Mouse (Mus musculus): ENCODE measurements around the gene Aprt.
A peak's percentile ranks its signal among the peaks of the same experiment; 100 is the strongest.

Aprt gene

DNA sequence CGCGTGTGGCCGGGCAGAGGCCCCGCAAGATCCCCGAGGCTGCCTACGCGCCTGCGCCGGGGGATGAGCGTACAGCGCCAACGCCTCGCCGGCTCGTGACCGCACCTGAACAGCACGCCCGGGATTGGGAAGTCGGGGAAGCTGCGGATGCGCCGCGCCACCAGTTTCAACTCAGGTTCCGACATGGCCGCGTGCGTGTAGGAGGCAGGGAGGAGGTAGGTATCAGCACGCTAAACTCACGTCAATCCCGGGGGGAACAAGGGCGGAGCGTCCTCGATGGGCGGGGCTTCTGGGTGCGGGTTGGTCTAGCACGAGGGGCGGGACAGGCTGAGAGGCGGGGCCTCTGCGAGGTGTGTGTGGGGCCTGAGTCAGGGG is at the start of gene Aprt:
Aprt (minus strand) TSS at position 262 of the 375 bp plus-strand sequence.
- peak; percentile 97 for DNase-seq

DNA sequence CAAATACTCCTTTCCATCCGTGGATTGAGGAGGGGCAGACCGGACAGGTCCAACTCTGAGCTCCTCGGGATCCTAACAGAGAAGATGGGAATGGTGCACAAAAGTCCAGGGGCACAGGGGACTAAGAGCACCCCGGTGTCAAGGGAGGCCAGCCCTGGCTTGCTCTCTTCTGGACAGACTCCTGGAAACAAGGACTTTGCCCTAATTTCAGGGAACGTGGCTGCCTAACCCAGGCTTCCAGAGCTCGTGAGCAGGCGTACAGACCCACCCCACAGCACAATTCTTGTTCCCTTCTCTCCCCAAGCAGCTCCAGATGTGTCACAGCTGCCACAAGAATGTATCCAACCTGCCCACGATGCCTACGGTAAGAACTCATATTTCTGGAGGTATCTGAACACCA is 49.1 kb upstream of the Aprt start:
- DNase-seq = no peak

DNA sequence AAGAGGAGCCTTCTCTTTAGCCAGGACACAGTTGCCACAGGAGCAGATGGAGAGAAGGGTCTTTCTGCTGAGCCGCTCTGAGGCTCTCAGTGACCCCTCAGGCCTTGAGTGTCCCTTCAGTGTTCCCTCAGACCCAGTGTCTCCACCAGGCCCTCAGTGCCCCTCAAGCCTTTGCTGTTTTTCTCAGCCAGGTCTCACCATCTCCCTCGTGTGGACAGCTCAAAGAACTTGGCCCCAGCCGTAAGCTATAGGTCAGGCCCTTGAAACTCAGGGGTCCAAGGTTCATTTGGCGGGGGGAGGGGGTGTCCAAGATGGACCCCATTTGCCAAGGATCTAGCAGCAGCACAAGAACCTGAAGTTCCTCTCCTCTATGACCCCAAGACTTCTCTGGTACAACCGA is 47.9 kb upstream of the Aprt start:
- no peak for DNase-seq

DNA sequence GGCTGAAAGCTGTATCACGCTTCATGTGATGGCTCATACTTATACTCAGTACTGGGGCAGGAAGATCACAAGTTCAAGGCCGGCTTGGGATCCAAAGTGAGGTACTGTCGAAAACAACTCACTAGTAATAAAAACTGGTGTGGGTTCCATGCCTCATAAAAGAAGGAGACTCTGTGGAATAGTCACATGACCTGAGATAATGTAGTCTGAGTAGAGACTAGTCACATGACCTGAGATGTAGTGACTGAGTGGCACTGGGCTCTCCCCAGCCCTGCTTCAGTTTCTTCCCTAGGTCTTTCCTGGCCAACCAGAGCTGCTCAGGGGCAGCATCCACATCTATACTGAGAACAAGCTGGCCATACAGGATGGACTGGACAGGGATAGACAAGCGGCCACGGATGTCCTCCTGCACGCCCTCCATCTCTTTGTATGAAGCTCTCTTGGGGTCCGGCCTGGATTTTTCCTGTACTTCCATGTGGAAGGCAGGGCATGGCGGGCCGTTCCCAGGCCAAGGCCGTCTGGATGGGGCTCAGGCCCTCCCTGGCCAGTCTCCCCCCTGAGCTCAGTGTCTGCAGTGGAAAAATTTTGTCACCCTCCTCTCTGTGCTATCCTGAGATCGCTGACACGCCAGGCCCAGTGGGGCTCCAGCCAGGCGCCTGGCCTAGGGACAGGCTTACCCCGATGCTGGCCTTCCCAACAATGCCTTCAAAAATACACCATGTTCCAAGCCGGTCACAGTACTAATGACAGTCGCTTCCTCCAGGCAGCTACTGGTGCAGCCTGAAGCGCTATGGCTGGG is 47.3 kb upstream of the Aprt start:
- DNase-seq = peak; percentile 38

DNA sequence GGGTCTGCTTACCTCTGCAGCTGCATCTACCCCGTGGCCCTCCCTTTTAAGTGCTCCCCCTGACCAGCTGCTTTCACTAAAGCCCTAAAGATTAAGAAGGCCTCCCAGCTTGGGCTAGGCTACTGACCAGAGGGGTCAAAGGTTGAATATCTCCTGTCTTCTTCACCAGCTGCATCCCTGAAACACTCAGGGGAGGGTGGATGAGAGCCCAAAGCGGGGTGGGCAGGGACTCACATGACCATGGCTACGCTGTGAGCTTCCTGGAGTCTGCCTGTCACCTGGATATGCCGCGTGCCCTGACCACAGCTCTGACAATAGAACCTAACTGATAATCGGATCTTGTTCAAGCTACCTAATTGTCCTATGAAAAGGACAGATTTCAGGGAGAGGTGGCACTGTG is 46.0 kb upstream of the Aprt start, which contains the start of gene Pabpn1l:
Pabpn1l (minus strand) TSS at position 13 of the 400 bp plus-strand sequence.
- no peak for DNase-seq

DNA sequence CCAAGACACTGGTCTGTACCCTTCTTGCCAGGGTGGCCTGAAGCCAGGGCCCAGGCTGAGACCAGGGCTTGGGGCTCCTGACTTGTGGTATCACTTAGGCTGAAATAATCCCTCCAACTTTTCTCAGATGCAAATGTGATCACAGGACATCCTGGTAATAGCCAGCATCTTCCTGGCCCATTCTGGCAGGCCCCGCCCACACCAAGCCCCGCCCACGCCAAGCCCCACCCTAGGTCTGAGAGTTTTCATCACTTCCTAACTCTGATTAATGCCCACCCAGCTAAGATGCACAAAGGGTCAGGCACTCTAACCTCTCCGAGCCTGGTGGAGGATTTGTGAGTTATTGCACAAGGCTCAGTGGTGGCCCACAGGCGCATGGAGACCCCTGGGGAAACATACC is 43.7 kb upstream of the Aprt start:
- DNase-seq = no peak

DNA sequence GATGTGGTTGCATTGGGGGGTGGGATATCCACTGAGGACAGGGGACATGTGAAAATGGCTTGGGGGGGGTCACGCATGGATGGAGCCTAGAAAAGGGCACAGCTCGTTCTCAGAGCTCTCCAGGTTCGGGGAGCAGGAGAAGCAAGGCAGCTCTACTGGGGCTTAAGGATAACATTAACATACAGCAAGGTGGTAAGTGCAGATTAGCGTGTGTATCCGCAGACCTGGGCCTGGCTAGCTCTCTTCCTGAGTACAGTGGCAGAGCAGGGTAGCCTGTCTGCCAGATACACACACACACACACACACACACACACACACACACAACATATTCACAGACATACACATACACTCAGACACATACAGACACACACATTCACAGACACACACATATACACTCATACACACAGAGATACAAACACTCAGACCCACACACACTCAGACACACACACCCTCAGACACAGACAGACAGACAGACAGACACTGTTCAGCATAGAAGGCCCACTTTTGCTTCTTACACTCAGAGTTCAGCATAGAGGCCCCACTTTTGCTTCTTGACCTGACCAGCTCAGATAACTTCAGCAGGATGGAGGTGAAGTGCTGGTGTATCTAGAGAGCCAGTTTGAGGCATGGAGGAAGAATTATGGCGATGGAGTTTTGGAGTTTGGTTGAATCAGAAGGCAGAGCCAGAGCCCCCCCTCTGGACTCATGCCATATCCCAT is 42.1 kb upstream of the Aprt start:
- DNase-seq = no peak

DNA sequence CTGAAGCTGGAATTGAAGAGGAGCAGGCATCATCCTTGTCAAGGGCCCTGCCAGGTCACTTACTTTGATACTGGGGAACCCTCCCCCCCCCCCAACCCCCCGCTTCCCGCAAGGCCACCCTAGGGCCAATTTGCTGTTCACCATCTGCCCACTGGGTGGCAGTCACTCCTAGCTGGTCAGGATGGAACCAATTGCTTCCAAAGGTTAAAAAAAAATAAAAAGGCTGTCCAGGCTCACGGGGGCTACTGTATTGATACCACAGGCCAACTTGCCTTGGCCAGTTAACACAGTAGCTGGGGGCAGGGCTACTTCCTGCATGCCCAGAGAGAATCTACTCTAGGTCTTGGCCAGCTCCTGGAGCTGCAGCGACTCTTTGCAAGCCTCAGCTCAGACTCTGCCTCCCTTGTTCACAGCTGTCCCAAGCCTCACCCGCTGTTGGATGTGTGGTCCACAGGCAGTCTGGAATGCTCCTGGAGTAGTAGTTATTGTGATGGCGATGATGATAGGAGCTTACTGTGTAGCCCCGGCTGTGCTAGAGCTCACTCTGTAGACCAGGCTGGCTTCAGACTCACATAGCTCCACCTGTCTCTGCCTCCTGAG is 41.3 kb upstream of the Aprt start:
- DNase-seq = peak; percentile 94

DNA sequence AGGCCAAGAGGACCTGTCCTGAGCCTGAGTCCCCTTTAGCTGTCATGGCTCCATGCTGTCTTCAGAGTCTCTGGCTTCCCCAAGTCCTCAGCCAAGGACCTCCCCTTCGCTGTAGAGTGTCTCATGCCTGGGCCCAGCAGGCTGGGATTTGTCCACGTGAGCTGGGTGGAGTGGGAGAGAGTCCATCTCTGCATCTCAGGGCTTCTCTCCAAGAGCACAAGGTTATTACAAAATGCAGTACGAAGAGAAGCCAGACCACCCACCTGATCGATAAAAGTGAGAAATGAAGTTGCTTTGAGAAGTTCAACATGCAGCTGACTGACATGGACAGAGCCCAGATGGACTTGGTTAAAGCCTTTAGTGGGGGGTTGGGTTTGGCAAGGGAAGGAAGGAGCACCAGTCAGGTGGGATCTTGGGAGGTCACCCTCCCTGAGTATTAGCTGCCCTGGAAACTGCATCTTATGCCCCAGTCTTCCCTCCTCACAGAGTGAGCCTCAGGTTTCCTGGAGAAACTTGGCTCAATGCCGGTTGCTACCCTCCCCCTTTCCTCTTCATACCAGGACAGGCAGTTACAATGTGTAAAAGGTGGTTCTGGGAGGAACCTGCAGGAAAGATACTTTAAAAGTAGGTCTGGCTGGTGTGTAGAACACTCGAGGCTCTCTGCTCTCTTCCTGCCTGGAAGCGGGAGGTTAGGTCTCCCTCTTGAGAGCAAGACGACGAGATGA is 39.6 kb upstream of the Aprt start:
- DNase-seq = peak; percentile 68

DNA sequence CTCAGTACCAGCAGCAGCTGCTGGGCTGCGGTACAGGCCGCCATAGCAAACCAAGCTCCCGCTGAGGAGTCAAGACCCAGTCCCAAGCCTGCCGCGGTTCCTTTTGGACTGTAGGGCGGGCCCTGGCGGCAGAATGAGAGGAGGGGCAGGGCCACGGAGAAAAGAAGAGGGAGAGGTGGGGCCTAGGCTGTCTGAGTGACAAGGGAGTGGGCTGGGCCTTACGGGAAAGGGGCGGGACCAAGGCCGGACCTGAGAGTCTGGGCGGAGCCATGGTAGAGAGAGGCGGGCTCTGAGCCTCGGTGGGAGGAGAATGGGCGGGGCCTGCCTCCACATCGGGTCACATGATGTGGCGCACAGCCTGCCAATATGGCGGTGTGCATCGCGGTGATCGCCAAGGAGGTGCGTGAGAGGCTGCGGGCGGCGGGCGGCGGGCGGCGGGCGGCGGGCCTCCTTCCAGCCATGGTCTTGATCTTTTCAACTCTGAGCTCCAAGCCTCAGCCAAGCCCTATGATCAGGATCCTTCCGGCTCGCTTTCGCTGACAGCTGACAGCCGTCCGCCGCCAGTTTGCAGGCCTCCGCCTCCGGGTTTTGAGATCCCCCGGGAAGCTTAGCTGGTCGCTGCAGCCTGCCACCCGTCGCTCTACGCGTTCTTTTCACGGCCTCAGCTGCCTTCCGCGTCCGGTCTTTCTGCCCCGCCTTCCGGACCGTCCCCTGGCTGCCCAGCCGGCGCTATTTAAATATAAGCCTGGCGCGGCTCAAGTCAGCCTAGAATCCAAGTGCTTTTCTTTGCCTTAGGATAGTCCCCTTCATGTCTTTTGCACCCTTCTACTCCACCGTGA is 34.8 kb upstream of the Aprt start, which contains the start of the genes Galns and Trappc2l:
Galns (minus strand) TSS at position 169 of the 839 bp plus-strand sequence.
Trappc2l (plus strand) TSS at position 346 of the 839 bp plus-strand sequence.
- peak; percentile 97 for DNase-seq

DNA sequence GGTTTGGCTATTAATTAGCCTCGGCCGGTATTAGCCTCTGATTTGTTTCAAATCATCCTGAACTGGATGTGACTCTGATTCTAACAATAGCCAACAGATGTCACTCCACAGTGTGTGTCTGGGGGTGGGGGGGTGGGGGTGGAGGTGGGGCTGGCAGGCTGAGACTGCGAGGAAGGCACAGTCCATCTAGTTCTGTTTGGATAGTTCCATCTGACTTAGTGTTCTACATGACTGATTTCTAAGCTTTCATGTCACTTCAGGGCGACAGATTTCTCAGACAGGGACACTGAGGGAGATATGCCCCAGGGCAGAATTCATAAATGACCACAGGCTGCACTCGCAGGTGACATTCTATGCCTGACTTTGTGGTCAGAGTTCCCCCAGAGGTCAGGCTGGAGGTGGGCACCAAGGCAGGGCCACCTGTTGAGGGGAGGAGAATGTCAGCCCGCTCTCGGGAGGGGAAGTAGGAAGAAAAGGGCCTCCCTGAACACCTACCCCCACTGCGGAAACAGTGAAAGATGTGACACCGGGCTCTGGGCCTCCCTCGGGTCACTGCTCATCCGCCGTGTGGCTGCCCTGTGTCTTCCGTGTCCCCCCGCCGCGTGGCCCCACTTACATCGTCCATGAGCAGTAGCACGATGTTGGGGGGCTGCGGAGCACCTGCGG is 34.0 kb upstream of the Aprt start:
- no peak for DNase-seq

DNA sequence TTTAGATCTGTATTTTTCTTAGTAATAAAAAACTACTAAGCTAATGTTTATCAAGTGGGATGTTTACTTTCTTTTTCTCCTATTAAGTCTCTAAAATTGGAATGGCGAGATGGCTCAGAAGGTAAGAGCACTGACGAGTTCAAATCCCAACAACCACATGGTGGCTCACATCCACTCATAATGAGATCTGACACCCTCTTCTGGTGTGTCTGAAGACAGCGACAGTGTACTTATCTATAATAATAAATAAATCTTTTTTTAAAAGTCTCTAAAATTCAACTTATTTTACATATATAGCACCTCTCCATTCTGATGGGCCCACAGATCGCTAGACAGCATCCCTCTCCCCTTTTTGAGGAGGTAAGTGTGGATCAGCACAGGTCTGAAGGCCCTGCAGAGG is 33.5 kb upstream of the Aprt start:
- no peak for DNase-seq

DNA sequence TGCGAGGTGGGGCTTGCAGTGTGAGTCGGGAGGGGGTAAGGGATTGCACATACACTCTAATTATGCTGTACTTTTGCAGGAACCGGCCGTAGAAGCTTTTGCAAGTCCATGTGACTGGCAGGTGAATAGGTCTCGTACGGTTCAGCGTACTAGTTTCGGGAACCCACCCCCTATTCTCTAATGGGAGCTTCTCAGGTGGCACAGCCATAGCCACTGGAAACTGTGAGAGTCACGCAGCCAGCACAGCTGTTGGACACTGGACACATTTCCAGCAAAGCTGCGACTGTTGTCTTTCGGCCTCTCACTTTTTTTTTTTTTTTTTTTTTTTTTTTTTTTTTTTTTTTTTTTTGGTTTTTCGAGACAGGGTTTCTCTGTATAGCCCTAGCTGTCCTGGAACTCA is 30.1 kb upstream of the Aprt start:
- no peak for DNase-seq

DNA sequence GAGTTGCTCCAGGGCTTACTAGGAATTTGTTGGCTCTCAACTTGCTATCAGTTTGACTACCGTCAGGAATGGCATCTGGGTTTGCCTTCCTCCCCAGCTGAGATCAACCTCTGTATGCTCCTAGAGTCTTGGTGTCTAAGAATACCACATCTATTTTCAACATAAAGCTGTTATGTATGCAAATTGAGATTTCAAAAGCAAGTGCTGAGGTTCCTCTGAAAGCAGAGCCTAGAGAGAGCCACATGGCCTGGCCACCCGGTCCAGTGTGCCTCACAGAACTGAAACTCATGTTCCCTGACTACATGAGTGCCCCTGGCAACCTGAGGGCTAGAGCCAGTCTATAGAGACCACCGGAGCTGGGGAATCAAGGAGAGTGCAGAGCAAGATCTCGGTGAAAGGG is 28.7 kb upstream of the Aprt start:
- DNase-seq = no peak

DNA sequence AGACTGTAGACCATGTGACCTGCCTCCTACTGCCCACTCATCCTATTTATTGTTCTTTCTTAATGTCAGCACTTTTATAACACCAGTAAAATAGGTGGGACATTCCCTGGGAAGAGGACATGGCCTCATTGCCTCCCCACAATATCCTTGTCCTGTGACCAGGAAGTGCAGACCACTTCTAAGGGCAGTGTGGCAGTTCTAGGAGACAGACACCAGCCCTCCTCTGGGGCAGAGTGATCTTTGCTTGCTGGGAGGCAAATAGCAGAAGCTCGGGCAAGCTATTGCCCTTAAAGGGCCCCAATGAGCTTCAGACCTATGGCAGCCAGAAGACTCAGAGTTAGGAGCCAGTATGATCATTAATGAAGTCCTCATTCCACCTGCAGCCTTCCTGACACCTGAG is 27.9 kb upstream of the Aprt start:
- DNase-seq = no peak

DNA sequence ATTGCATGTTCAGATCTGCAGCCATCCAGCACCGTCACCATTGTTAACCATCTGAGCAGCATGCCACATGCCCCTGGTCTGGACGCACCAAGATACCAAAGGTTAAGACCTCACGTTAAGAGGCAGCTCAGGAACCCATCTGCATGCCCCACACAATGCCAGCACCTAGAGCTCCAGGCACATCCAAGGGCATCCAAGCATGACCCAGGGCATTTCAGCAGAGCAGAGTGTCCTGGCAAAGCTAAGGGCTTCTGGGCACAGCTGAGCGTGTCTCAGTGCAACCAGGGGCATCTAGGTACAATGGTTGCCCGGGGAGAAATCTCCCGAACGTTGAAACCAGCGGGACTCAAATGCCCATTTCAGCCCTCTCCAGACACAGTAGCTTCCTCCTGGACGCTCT is 24.0 kb upstream of the Aprt start:
- no peak for DNase-seq

DNA sequence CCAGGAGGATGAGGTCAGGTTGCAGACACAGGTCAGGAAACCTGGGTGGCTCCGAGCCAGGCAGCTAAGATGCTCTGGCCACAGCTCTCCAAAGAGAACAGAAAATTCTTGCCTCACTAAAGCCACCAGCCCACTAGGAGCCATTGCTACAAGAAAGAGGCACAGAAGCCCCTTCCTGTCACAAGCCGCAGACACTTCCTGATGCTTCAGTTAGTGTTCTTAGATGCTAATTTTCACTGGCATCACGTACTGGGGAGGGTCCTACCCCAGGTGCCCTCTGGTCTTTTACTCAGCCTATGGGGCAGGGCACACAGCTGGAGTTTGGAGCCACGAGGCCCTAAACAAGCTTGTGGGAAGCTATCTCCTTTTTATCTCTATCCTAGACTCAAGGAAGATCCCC is 19.3 kb upstream of the Aprt start:
- DNase-seq = no peak

DNA sequence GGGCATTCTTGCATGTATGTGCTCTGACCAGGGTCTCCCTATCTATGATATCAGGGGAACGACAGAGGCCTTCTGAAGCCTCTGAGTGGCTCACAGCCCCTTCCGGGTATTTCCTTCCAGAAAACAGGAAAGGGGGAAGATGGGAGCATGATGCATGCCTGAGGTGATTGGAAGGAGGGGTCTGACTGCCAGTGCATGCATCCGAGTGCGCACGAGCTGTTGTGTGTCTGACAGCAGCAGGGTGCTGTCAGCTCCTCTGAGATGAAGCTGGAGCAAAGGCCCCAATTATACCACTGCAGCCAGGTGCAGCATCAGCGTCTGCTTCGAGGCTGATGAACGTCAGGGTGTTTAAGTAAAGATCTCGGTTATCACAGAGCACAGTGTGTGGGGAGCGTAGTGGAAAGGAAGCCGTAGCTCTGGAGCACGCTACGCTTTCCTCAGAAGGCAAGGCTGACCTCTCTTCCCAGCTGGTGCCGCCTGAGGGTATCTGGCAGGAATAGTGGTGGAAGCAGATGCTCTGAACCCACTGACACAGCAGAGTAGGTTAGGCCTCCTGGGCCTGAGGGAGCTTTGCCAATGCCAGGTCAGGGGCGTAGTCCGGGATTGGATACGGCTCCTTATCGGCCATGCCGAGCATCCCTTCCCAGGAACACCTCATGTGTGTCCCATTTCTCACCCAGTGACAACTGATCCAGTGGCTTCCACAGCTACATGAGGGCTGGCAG is 17.2 kb upstream of the Aprt start:
- no peak for DNase-seq

DNA sequence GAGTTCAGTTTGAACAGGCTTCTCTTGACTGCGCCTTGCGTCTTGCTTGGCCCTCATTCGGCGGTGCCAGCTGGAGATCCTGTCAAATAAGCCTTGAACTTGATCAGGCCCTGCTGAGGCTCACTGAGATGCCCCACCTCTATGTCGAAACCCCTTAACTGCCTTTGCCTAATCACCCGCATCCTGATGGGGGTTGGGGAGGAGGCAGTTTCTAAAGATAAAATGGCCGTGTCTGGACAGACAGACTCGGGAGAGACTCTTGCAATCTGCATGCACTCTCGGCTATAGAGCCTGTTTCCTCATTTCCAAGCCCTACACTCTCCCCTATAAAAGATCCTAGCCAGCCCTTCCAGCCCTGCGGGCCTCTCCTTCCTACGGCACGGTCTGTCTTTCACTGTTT is 16.5 kb upstream of the Aprt start:
- no peak for DNase-seq

DNA sequence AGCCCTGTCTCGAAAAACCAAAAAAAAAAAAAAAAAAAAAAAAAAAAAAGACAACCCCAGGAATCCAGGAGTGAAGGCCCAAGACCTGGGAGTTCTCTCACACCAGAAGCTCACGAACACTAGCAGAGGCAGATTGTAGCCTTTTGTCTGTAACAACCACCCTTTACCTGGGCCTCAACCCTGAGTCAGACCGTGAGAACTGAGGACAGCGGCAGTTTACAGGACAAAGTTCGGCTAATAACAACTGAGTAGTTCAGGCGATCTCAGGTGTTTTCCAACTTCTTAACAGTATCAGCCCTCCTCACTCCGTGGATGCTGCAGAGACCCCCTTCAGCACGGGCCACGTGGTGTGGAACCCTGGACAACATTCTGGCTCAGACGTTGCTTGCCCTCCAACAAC is 10.0 kb upstream of the Aprt start:
- DNase-seq = no peak

DNA sequence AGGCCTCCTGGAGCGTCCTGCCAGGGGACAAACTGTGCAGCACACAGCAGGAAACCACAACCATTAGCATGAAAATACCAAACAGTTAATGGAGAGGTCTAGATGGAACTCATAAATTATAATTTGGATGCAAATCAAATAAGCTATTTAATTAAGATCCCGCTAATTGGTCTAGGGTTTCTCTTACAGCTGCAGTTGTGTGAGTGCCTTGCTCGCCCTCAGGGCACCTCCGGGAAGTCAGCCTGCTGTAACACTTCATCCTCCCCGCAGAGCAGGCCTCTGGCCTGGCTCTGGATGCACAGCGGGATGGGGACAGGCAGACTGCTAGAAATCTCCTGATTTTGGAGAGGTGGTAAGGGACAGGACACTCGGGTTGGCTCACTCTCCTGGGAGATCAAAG is 9.5 kb upstream of the Aprt start:
- no peak for DNase-seq

All from lung, postnatal 10 days (tissue).